Mouse (Mus musculus) yolk sac, embryonic 10.5 days (tissue): ENCODE measurements at regions not wholly inside any gene's neighbourhood (a gene's known extent, or its start where the extent isn't known, plus 50 kb on each side); places are given as distances from the start of the nearest gene placed in this dataset.
"Not testable (repeated sequence)": the region's sequence is repeated elsewhere in the genome, so short reads cannot be mapped to it uniquely, and the experiment has no call there.

Source experiments
- DNase-seq: peaks from one replicate; pipeline ENCODE4 v3.0.0-alpha.2; 2017; ENCODE audit warnings: low spot score

GRCm38 (mm10) chr8:81286280-81287034 lies 55.9 kb upstream of the Inpp4b start:
- DNase-seq, result no peak

GRCm38 (mm10) chr8:81260089-81260488 lies 82.3 kb upstream of the Inpp4b start:
- no peak for DNase-seq

DNA sequence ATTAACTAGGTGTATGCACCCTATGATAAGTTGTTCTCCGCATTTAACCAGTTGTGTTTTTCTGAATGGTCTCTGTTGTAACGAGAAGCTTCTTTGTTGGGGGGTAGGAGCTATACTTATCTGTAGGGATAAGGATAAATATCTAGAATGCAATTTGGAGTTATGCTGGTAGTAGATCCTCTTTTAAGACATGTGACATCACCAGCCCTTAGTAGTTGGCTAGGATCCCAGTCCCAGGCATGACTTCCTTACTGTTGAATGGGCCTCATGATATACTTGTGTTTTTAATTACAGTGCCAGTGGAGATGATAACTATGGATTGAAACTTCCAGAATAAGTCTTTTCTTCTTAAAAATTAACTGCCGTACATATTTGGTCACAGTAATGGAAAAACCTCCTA lies 118.5 kb upstream of the Inpp4b start:
- no peak for DNase-seq

DNA sequence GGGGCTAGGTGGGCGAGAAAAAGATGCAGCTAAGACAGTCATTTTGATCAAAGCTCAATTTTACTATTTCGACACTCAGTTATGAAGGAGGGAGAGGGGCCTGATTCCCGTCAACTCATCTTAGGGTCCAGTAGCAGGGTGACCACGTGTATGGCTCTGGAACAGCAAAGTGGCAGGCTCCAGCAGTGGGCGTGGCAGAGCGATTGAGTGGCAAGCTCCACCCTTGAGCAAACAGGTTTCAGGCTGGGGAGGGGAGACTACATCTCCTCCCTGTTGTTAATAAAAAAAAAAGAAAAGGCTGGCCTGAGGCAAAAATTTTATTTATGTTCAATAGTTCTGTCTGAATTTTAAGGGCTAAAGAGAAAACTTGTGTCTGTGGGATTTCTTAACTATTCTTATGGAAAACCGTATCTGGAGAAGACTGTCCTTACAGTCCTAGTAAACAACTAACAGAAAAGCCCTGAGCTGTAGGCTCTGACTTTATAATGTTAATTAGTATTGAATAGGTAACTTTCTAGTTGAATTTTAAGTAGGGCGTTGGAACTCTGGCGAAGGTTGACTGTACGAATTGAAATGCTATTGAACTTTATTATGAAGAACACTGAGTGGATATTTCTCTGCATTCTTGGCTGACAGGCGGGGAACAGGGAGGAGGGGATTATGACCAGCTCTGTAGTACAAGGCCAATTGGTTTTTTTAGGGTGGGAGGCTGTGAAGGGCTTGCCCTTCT lies 155.1 kb upstream of the Inpp4b start:
- not testable (repeated sequence) for DNase-seq

GRCm38 (mm10) chr8:81175537-81175936 lies 160.8 kb upstream of the Usp38 start:
- no peak for DNase-seq

- DNase-seq, result no peak
Observed at GRCm38 (mm10) chr8:81147239-81147638, 132.5 kb upstream of the Usp38 start.

GRCm38 (mm10) chr8:81106763-81107509 lies 92.2 kb upstream of the Usp38 start:
- no peak for DNase-seq

DNA sequence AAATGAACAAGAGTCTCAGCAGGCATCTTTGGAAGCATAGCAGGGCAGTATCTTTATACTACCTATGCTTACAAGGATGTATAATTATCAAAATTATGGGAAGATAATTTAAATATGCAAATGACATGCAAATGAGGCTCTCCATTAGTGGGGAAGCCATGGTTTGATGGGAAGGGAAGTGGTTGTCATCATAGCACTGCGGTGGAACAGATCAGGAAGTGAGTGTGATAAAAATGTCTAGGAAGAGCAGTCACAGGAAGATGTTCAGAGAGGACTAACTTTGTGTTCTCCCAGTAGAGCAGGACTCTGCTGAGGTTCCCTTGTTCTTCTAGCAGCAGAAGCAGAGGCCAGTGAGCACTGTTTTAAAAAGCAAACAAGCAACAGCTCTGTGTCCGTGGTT lies 84.2 kb upstream of the Usp38 start:
- no peak for DNase-seq

DNA sequence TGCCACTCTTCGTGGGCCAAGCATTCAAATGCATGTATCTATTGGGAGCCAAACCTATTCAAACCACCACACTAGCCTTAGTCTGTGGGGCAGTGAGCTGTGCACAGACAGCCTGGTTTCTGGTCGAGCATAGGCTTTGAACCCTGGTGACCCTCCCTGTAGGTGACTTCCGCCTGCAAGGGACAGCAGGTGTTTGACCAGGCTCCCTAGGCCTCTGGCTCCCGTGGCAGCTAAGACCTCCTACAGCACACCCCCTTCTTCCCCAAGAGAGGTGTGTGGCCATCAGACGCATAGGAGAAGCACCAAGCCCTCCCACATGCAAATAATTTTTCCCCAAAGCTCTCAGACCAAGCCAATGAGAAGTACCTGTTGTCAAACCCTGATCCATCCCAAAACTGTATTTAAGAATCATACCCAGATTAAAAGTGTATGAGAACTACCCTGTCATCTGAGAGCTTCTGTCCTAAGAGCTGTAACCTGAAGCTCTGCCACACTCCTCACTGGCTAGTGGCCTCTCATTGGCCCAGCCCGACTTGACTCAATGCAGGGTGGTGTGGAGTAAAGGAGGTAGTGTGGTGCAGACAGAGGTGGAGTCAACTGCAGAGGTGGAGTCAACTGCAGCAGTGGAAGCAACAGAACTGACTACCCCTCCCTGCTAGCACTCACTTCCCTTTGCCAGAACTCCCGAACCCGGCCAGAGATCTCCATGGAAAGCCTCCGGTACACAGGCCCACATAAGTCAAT lies 82.5 kb upstream of the Usp38 start:
- DNase-seq, result peak; percentile 1

DNA sequence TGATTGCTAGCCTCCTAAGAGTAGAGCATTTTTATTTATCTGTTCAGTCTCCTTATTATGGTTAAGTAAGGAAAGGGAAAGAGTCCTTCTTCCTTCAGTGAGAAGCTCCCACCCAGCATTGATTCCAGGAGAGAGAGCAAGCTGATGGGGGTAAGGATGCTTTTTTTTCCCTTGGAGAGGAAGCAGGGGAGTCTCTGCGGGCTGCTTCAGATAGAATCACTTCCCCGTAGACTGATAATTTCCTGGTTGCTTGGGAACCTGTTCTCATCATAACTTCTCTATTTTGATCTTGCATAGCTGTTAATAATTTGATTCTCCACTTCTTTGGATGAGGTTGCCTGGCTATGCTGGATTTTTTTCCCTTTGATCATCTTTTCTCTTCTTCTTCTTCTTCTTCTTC lies 80.5 kb upstream of the Usp38 start:
- no peak for DNase-seq

- no peak for DNase-seq
Observed at GRCm38 (mm10) chr8:81080865-81081637, 66.3 kb upstream of the Usp38 start.

DNA sequence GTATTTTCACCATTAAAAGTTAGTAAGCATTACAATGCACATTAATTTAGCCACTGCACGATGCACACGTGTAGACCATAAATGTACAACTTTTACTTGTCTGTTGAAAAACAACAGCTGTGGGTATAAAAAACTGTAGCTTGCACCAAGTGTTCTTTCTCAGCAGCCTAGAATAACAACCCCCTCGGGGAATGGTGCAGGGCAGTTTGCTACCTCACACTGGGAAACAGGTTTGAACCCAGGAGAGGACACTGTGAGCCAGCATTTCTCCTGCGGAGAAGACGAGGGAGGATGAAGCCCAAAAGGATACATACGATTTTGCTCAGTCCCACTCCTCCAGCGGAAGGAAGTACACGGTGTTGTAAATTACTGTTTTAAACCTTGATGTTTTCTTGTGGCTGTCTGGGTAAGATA lies 65.2 kb upstream of the Usp38 start:
- DNase-seq, result no peak

GRCm38 (mm10) chr8:81069080-81069840 lies 54.5 kb upstream of the Usp38 start:
- no peak for DNase-seq

DNA sequence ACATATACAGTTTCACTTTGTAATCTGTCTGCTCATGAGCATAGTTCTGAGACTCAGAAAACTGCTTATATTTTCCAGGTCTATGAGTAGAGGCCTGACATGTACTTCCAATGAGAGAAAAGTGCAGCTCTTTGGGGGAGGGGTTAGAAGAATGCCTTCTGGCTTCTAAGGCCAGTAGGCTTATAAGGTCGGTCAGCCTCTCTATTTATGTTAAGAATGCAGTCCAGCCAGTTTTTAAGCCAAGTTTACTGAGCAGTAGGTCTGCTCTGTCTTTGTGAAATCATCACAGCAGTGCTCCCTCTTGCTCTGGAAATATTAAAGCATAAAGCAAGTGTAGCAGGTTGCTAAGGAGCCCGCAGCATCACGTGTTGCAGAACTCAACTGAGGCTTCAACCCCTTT lies 53.8 kb upstream of the Usp38 start:
- DNase-seq, result no peak

GRCm38 (mm10) chr8:81066765-81067164 lies 52.0 kb upstream of the Usp38 start:
- DNase-seq, result no peak
